Mouse (Mus musculus) bone marrow macrophage, adult 2 months (primary cell): ENCODE results near the gene Comt. TPM values are rescaled to one million over a fixed set of nuclear protein-coding genes. Genes with fewer than 3 reads are reported as not detected.

Source experiments
- H3K27ac ChIP-seq: 2 replicates; pipeline ENCODE4 v1.5.1; 2012; ENCODE audit warnings: low read depth, low read length; ENCODE audit not compliant: insufficient read depth
- H3K4me1 ChIP-seq: 2 replicates; pipeline ENCODE4 v1.6.1; 2012; ENCODE audit warnings: low read length; ENCODE audit not compliant: control insufficient read depth, insufficient read depth
- H3K4me3 ChIP-seq: 2 replicates; pipeline ENCODE4 v1.5.1; 2012; ENCODE audit warnings: mild to moderate bottlenecking, low read length, moderate library complexity; ENCODE audit not compliant: insufficient read depth
- CTCF ChIP-seq: IDR thresholded peaks from 2 replicates; pipeline ENCODE4 v1.5.1; 2012; ENCODE audit warnings: low read depth, mild to moderate bottlenecking, low read length, moderate library complexity
- POLR2A ChIP-seq: IDR thresholded peaks from 2 replicates; pipeline ENCODE4 v1.6.1; 2012; ENCODE audit warnings: mild to moderate bottlenecking, low read depth, low read length, borderline replicate concordance
- polyA plus RNA-seq: library from polyadenylated mRNA; stranded (reverse); fragments of >200 nt; gene quantifications from 2 replicates; pipeline ENCODE4 v1.2.4, GENCODE M21; 2012; ENCODE audit not compliant: missing spikeins, insufficient read depth, insufficient read length

The Comt gene
- polyA plus RNA-seq, 1 experiment: 99.6 TPM

- no peak for TF ChIP-seq CTCF
- TF ChIP-seq POLR2A: no peak
- Histone ChIP-seq H3K27ac (no peak overlapping the region), H3K4me1 (peaks cover 25% of the 10 kb centered on the region), H3K4me3 (no peak overlapping the region)
Observed at GRCm38 (mm10) chr16:18459955-18460370, 33.3 kb upstream of the Comt start.

- Histone ChIP-seq H3K4me1 (peaks cover 20% of the 10 kb centered on the region), H3K27ac (no peak overlapping the region), H3K4me3 (no peak overlapping the region)
- TF ChIP-seq POLR2A (no peak), CTCF (no peak)
Observed at GRCm38 (mm10) chr16:18459335-18459954, 32.8 kb upstream of the Comt start.

GRCm38 (mm10) chr16:18458661-18459060 lies 32.0 kb upstream of the Comt start:
- Histone ChIP-seq H3K4me3 (no peak overlapping the region), H3K4me1 (peaks cover 13% of the 10 kb centered on the region), H3K27ac (no peak overlapping the region)
- TF ChIP-seq POLR2A: no peak
- TF ChIP-seq CTCF: no peak

GRCm38 (mm10) chr16:18455407-18455806 lies 28.8 kb upstream of the Comt start:
- no peak overlapping the region for H3K27ac ChIP-seq
- TF ChIP-seq CTCF: no peak
- TF ChIP-seq POLR2A: no peak
- no peak overlapping the region for H3K4me3 ChIP-seq
- H3K4me1 ChIP-seq: no peaks in the 10 kb centered on the region

- no peak for TF ChIP-seq POLR2A
- TF ChIP-seq CTCF: no peak
- H3K4me3 ChIP-seq: no peak overlapping the region
- H3K4me1 ChIP-seq: no peaks in the 10 kb centered on the region
- H3K27ac ChIP-seq: no peak overlapping the region
Observed at GRCm38 (mm10) chr16:18453846-18454245, 27.2 kb upstream of the Comt start.

- no peak overlapping the region for H3K27ac ChIP-seq
- no peak overlapping the region for H3K4me3 ChIP-seq
- TF ChIP-seq CTCF (no peak), POLR2A (no peak)
- H3K4me1 ChIP-seq: no peaks in the 10 kb centered on the region
Observed at GRCm38 (mm10) chr16:18452361-18452862, 25.8 kb upstream of the Comt start.

- Histone ChIP-seq H3K4me1 (no peaks in the 10 kb centered on the region), H3K27ac (no peak overlapping the region), H3K4me3 (no peak overlapping the region)
- TF ChIP-seq CTCF: no peak
- TF ChIP-seq POLR2A: no peak
Observed at GRCm38 (mm10) chr16:18451486-18452181, 25.0 kb upstream of the Comt start.

- H3K27ac ChIP-seq: no peak overlapping the region
- TF ChIP-seq CTCF (no peak), POLR2A (no peak)
- no peaks in the 10 kb centered on the region for H3K4me1 ChIP-seq
- H3K4me3 ChIP-seq: no peak overlapping the region
Observed at GRCm38 (mm10) chr16:18449005-18449404, 22.4 kb upstream of the Comt start.

- TF ChIP-seq CTCF: no peak
- TF ChIP-seq POLR2A: no peak
- H3K4me1 ChIP-seq: no peaks in the 10 kb centered on the region
- no peak overlapping the region for H3K4me3 ChIP-seq
- H3K27ac ChIP-seq: no peak overlapping the region
Observed at GRCm38 (mm10) chr16:18448104-18448503, 21.5 kb upstream of the Comt start.

- Histone ChIP-seq H3K4me1 (no peaks in the 10 kb centered on the region), H3K27ac (no peak overlapping the region), H3K4me3 (no peak overlapping the region)
- TF ChIP-seq CTCF: no peak
- no peak for TF ChIP-seq POLR2A
Observed at GRCm38 (mm10) chr16:18447243-18447642, 20.6 kb upstream of the Comt start.
